Mouse (Mus musculus): ENCODE results near the gene Plcd1. TPM values are rescaled to one million over a fixed set of nuclear protein-coding genes. Genes with fewer than 3 reads are reported as not detected.

Gene Plcd1
- polyA plus RNA-seq, 1 experiment from 2014 or later, result 1.6 TPM

DNA sequence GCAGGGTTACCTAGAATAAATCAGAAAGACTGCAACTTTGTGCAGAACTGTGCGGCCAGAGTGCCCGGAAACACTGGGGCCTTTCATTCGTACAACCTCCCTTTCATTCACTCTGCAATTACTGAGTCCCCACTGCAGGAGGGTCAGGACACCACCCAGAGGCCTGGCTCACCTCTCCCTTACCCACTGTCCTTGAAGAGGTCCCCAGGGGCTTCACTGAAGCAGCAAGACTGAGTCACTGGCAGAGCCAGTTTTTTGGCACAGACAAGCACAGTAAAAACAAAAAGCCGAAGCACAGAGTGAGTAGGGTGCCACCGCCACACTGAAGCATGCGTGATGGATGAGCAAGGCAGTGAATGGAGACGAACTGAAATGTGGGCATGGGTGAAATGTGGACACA is 3.9 kb downstream of the Plcd1 start:
- no peaks in the 10 kb centered on the region for H3K9me3 ChIP-seq (replicated peaks)
- WGBS (ENCODE audit: insufficient replicate concordance), result 73% methylated on average over 7 of the region's 7 CpGs
- H3K4me1 ChIP-seq (replicated peaks), result peaks cover 29% of the 10 kb centered on the region
- H3K4me3 ChIP-seq (replicated peaks), result no peak overlapping the region
- H3K36me3 ChIP-seq, result no peaks in the 10 kb centered on the region
- DNase-seq (no peak), ATAC-seq (ENCODE audit: low read depth) (no peak)
- H3K27ac ChIP-seq, result no peak overlapping the region
- peaks cover 70% of the 10 kb centered on the region for H3K27me3 ChIP-seq
- no peak overlapping the region for H3K9ac ChIP-seq
- H3K4me2 ChIP-seq, result no peak overlapping the region

DNA sequence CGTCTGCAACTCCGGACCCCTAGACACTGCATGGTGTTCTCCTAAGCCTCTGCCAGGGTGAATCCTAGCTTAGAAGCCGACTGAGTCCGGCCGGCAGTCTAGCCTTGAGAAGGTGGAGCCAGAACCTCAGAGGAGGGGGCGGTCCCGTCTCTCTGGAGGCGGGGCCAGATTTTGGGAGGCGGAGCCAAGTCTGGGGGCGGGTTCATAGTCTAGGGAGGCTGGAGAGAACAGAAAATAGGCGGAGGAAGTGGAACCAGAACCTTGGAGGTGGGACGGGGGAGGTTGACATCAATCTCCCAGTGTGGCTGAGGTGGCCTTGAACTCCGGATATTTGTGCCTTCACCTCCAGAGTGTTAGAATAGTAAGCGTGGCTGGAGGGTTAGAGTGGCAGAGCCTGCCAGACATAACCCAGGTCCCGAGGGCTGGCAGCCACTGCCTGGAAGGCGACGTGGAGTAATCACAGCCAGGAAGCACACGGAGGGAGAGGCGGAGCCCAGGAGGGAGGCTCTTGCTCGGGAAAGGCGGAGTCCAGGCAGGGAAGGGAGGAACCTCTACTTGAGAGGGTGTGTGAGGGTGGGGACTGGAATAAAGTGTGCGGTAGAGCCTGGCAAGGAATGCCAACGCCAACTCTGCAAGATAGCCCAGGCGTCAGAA is 5.0 kb downstream of the Plcd1 start:
- WGBS (ENCODE audit: insufficient replicate concordance), result 1% methylated on average over 24 of the region's 24 CpGs
- H3K4me2 ChIP-seq, result peak overlapping the region; percentile 62
- H3K27ac ChIP-seq, result no peak overlapping the region

DNA sequence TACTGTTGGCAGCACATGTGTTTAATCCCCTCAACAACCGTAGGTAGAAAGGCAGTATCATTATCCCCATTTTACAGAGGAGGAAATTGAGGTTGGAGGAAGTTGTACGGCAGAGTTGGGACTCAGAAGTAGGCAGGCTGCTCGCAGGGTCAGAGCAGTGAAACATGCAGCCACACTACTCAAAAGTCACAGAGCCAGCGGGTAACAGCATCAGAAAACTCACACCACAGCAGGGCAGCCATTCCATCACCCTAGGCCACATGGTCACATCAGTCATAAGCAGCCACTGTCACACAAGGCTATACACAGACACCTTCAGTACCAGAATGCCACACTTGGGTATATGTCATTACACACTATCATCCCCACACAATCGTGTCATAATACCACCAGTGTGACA is 6.0 kb downstream of the Plcd1 start:
- Histone ChIP-seq H3K27me3 (peaks cover 49% of the 10 kb centered on the region), H3K4me3 (replicated peaks) (no peak overlapping the region), H3K9ac (no peak overlapping the region), H3K4me1 (replicated peaks) (peaks cover 20% of the 10 kb centered on the region), H3K36me3 (no peaks in the 10 kb centered on the region), H3K9me3 (replicated peaks) (no peaks in the 10 kb centered on the region), H3K4me2 (peak overlapping the region; percentile 62; the same call in 1 of the 2 replicates), H3K27ac (no peak overlapping the region)
- DNase-seq (no peak), ATAC-seq (ENCODE audit: low read depth) (no peak)
- WGBS (ENCODE audit: insufficient replicate concordance), result 55% methylated on average over 5 of the region's 5 CpGs

More for the DNA sequence above, 5.0 kb downstream of the Plcd1 start:
- DNase-seq, result peak; percentile 70
- Histone ChIP-seq H3K4me3 (replicated peaks) (peak overlapping the region; percentile 42), H3K4me1 (replicated peaks) (peaks cover 29% of the 10 kb centered on the region), H3K36me3 (no peaks in the 10 kb centered on the region), H3K9ac (no peak overlapping the region), H3K27me3 (peaks cover 59% of the 10 kb centered on the region), H3K9me3 (replicated peaks) (no peaks in the 10 kb centered on the region)
- ATAC-seq (ENCODE audit: low read depth), result peak; percentile 75

DNA sequence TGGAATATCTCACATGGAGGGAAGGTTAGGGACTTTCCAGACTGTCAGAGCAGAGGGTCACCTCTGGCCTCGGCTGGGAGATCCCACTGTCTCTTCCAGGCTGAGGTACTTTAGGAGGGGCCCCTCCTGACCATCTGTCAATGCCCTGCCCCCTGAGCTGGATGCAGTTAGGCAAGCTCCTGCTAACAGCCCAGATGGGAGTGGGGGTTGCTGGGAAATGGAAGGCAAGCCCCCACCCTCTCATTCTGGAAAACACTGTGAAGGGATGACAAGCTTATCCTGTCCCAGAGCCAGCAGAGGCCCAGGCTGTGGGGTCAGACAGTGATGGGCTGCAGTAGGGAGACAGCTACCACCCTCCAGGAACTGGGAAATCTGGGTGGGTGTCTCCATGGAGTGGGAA is 6.9 kb downstream of the Plcd1 start:
- no peak for ATAC-seq (ENCODE audit: low read depth)
- Histone ChIP-seq H3K27ac (no peak overlapping the region), H3K9ac (no peak overlapping the region), H3K4me2 (no peak overlapping the region), H3K36me3 (no peaks in the 10 kb centered on the region), H3K4me3 (replicated peaks) (no peak overlapping the region), H3K27me3 (peaks cover 40% of the 10 kb centered on the region), H3K9me3 (replicated peaks) (no peaks in the 10 kb centered on the region), H3K4me1 (replicated peaks) (peaks cover 19% of the 10 kb centered on the region)
- no peak for DNase-seq
- 50% methylated on average over 1 of the region's 1 CpGs for WGBS (ENCODE audit: insufficient replicate concordance)

DNA sequence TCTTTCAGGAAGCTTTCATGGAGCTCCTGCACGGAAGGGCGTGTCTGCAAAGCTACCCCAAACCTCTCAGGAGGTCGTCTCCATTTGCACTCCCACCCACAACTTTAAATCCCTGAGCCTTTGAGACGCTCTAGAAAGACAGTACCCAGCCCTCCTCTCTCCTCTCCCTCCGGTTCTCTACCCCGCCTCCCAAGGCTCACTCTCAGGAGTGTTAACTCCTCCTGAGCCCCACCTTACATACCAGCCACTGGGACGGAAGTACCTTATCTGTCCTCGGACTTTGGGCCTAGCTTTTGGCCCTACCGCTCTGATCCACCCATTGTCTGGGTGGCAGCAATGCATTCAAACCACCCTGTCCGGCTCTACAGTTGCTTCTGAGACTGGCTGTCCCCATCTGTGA is 9.3 kb downstream of the Plcd1 start:
- H3K27me3 ChIP-seq, result peaks cover 22% of the 10 kb centered on the region
- DNase-seq (no peak), ATAC-seq (ENCODE audit: low read depth) (no peak)
- 58% methylated on average over 10 of the region's 10 CpGs for WGBS (ENCODE audit: insufficient replicate concordance)
- no peaks in the 10 kb centered on the region for H3K36me3 ChIP-seq
- no peak overlapping the region for H3K27ac ChIP-seq
- H3K4me2 ChIP-seq, result no peak overlapping the region
- peaks cover 19% of the 10 kb centered on the region for H3K4me1 ChIP-seq (replicated peaks)
- H3K9me3 ChIP-seq (replicated peaks), result no peaks in the 10 kb centered on the region
- no peak overlapping the region for H3K4me3 ChIP-seq (replicated peaks)
- no peak overlapping the region for H3K9ac ChIP-seq

DNA sequence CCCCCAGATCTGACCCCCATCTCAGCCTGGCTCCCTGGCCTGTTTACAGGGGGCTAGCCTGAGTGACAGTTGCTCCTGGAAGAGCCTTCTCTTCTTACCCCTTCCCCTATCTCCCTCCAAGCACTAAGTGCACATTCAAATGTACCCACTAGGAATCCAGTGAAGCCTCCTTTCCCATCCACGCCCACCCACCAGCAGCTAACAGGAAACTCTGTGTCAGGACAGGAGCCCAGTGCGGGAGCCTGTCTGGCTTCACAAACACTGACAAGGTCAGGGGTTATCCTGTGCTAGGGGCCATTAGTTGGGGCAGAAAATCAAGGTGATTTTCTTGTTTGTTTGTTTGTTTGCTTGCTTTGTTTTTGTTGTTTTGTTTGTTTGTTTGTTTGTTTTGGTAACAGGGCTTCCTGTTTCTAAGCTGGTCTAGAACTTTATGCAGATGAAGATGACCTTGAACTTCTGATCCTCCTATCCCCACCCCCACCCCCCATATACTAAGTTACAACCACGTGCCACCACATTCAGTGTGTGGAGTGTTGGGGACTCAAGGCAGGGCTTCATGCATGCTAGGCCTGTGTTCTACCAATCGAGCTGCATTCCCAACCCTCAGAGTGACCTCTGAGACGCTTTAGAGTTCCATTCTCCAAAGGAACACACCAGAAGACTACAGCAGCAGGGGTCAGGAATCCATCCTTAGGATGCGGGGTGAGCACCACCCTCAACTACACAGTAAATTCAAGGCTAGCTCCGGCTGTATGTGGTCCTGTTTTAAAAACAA is 10.5 kb downstream of the Plcd1 start:
- H3K9me3 ChIP-seq (replicated peaks), result no peaks in the 10 kb centered on the region
- H3K36me3 ChIP-seq, result no peaks in the 10 kb centered on the region
- H3K4me3 ChIP-seq (replicated peaks), result no peak overlapping the region
- no peak overlapping the region for H3K4me2 ChIP-seq
- no peak overlapping the region for H3K9ac ChIP-seq
- peaks cover 15% of the 10 kb centered on the region; the same call in 1 of the 2 replicates for H3K27me3 ChIP-seq
- no peak overlapping the region for H3K27ac ChIP-seq
- H3K4me1 ChIP-seq (replicated peaks), result peaks cover 10% of the 10 kb centered on the region
- ATAC-seq (ENCODE audit: low read depth) (no peak), DNase-seq (no peak)
- 48% methylated on average over 7 of the region's 7 CpGs for WGBS (ENCODE audit: insufficient replicate concordance)

DNA sequence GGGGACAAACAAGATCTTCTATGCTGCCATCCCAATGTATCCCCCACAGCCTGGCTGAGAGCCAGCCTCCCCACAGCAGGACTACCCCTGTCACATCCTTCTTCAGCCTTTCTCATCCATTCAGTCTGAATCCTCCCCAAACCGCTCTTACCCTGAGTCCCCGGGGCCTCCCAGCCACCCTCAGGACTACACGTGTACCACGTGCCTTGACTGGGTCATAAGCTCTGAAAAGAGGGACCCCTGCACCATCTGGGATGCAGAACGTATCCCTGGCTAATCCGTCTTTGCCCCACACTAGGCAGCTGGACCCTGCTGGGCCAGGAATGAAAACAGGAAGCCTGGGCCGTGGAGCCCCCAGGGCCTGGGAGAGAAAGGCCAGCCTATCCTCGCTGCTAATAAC is 11.3 kb downstream of the Plcd1 start:
- H3K36me3 ChIP-seq, result no peaks in the 10 kb centered on the region
- no peak overlapping the region for H3K4me3 ChIP-seq (replicated peaks)
- H3K4me1 ChIP-seq (replicated peaks), result peaks cover 6% of the 10 kb centered on the region; the same call in 1 of the 2 replicates
- no peak for DNase-seq
- no peak overlapping the region for H3K27ac ChIP-seq
- no peak overlapping the region for H3K4me2 ChIP-seq
- WGBS (ENCODE audit: insufficient replicate concordance), result 40% methylated on average over 8 of the region's 8 CpGs
- peaks cover 8% of the 10 kb centered on the region; the same call in 1 of the 2 replicates for H3K27me3 ChIP-seq
- H3K9ac ChIP-seq, result no peak overlapping the region
- ATAC-seq (ENCODE audit: low read depth), result no peak
- no peaks in the 10 kb centered on the region for H3K9me3 ChIP-seq (replicated peaks)

DNA sequence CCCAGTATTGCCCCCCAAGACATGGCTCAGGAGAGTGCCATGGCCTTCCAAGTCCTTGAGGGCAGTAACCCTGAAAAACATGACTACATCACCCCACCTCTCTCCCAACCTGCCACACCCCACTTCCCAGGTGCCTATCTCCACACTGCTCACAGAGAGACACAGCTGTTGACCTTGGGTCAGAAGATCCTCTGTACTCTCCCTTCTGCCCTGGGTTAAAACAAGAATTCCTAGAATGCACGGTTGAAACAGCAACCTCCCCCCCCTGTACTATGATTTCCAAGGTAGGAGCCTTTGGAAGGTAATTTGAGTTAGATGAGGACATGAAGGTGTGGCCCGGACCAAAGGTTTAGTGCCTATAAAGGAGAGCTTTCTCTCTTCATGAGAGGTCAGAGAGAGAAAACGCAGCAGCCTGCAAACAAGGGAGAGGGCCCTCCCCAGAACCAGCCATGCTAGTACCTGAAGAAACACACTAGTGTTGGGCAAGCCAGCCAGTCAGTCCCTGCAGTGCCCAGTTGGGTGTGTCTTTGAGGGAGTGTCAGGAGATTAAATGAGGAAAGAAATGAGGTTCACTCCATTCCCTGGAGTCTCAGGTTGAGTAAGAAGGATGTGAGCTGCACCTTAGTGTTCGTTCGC is 13.1 kb downstream of the Plcd1 start:
- 64% methylated on average over 5 of the region's 5 CpGs for WGBS (ENCODE audit: insufficient replicate concordance)
- DNase-seq, result no peak
- Histone ChIP-seq H3K4me2 (no peak overlapping the region), H3K27ac (no peak overlapping the region), H3K9me3 (replicated peaks) (no peaks in the 10 kb centered on the region), H3K4me1 (replicated peaks) (peaks cover 3% of the 10 kb centered on the region), H3K27me3 (no peaks in the 10 kb centered on the region), H3K36me3 (no peaks in the 10 kb centered on the region), H3K4me3 (replicated peaks) (no peak overlapping the region), H3K9ac (no peak overlapping the region)
- no peak for ATAC-seq (ENCODE audit: low read depth)

DNA sequence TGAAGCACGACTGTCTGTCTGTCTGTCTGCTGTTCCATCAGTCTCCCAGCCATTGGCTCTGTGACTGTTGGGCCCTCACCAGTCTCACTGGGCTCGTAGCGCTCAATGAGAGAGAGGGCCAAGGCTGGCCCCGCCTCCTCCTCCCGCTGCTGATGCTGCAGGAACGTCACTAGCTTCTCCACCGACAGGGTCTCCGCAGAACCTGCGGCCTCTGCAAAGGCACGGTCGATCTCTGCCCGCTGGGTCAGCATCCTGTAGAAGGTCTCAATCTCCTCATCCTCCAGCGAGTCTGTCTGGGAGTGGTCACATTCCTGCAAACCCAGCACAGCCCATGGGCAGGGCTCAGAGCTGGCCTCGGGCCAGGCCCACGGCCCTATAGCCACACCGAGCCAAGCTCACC is 17.6 kb downstream of the Plcd1 start:
- Histone ChIP-seq H3K4me2 (no peak overlapping the region), H3K4me1 (replicated peaks) (peaks cover 3% of the 10 kb centered on the region; the same call in 1 of the 2 replicates), H3K27ac (no peak overlapping the region), H3K9me3 (replicated peaks) (no peaks in the 10 kb centered on the region), H3K27me3 (no peaks in the 10 kb centered on the region), H3K9ac (no peak overlapping the region), H3K36me3 (no peaks in the 10 kb centered on the region), H3K4me3 (replicated peaks) (no peak overlapping the region)
- ATAC-seq (ENCODE audit: low read depth) (peak; percentile 21; the same call in 1 of the 2 replicates), DNase-seq (no peak)
- 45% methylated on average over 16 of the region's 16 CpGs for WGBS (ENCODE audit: insufficient replicate concordance)

DNA sequence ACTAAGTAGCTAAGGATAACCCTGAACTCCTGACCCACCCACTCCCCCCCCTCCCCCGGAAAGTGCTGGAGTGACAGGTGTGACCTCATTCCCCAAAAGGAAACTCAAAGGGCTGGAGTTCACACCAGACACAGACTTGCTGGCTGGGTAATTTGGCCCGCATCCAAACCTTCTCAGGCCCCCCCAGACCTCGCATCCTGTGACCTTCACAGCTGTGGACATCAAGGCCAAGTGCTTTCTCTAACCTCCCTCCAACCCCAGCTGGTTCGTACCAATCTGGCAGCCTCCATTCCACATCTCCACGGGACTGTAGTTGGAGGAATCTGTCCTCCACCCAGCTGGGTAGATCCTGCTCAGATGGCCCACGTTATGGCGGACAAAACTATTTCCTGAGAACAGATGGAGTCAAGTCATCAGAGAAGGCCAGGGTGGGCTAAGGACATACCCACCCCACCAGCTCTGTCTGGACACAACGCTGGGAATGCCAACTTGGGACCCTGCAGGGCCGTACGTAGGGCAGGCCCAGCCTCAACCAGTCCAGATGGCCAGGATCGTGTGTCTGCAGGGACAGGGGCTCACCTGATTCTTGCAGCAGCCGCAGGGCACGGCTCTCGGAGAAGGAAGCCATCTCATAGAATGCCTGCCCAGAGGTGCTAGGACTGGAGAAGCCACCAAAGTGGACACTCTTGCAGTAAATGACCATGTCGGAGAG is 20.0 kb downstream of the Plcd1 start:
- Histone ChIP-seq H3K27me3 (no peaks in the 10 kb centered on the region), H3K9me3 (replicated peaks) (no peaks in the 10 kb centered on the region), H3K4me2 (no peak overlapping the region), H3K9ac (no peak overlapping the region), H3K4me3 (replicated peaks) (no peak overlapping the region), H3K27ac (no peak overlapping the region), H3K36me3 (no peaks in the 10 kb centered on the region), H3K4me1 (replicated peaks) (peaks cover 3% of the 10 kb centered on the region; the same call in 1 of the 2 replicates)
- no peak for DNase-seq
- ATAC-seq (ENCODE audit: low read depth), result no peak
- 77% methylated on average over 15 of the region's 15 CpGs for WGBS (ENCODE audit: insufficient replicate concordance)

DNA sequence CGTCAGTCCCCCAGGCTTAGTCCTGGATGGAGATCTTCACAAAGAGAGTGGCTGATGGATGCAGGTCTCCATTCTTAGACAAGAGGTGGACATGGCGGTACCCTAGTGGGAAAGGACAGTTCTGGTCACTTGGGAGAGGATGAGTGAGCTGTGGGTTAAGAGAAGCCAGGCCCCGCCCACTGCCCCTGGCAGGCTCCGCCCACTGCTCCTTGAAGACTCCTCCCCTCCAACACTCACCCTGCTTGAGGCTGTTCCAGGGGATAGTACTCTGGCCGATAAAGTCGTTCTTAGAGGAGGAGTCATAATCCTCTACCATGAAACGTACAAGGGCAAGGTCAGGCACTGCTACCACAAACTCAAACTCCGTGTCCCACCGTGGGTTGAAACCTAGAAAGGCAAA is 21.5 kb downstream of the Plcd1 start:
- no peak for ATAC-seq (ENCODE audit: low read depth)
- Histone ChIP-seq H3K4me2 (no peak overlapping the region), H3K9ac (no peak overlapping the region), H3K4me1 (replicated peaks) (peaks cover 6% of the 10 kb centered on the region; the same call in 1 of the 2 replicates), H3K9me3 (replicated peaks) (no peaks in the 10 kb centered on the region), H3K36me3 (no peaks in the 10 kb centered on the region), H3K27me3 (no peaks in the 10 kb centered on the region), H3K27ac (no peak overlapping the region), H3K4me3 (replicated peaks) (no peak overlapping the region)
- DNase-seq, result no peak
- 63% methylated on average over 9 of the region's 9 CpGs for WGBS (ENCODE audit: insufficient replicate concordance)
